23 mouse cellular contexts compared by ENCODE assay signal in the genomic region with DNA sequence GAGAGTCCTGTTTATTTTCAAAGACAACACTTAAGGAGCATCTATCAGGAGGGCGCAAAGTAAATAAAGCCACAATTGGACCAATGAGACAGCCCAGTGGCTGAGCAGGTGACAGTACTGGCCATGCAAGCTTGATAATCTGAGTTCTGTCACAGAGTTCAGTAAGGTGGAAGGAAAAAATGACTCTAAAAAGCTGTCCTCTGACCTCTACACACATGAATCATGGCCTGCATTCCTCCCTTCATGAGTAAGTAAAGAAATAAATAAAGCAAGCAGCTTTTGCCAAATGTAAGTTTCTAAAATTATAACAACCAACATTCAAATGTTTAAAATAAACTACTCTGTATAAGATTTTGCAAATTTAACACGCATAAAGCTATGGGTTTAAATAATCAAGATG.
"Had no signal": no experiment of that assay in that cellular context is flagged by ENCODE, and none has a peak within 500 bp of the region (broad histone marks: within the 10 kb centered on the region; RNA-seq: fewer than 3 reads in every experiment).

No protein-coding gene starts in this region.

- H3K4me2 ChIP-seq: lung, embryonic 15.5 days; midbrain, embryonic 12.5 days; neural tube, embryonic 13.5 days; neural tube, embryonic 15.5 days; stomach, embryonic 15.5 days had no signal

- H3K9ac ChIP-seq: liver, embryonic 14.5 days; lung, embryonic 15.5 days; midbrain, embryonic 12.5 days; neural tube, embryonic 13.5 days; neural tube, embryonic 15.5 days; stomach, embryonic 15.5 days had no signal

- H3K36me3 ChIP-seq: lung, embryonic 15.5 days; neural tube, embryonic 15.5 days; stomach, embryonic 15.5 days had no signal

- DNase-seq: lung, adult 2 months; lung, postnatal 14 days; lung, postnatal 36 days; midbrain, embryonic 14.5 days; retina, postnatal 1 day; right cerebral cortex, adult 18-20 months; right cerebral cortex, postnatal 14 days; thymus, adult 18-20 months; thymus, postnatal 14 days; thymus, postnatal 36 days had no signal

- H3K9me3 ChIP-seq: lung, embryonic 15.5 days; midbrain, embryonic 12.5 days; neural tube, embryonic 13.5 days; neural tube, embryonic 15.5 days; stomach, embryonic 15.5 days had no signal

- H3K27me3 ChIP-seq: lung, embryonic 15.5 days; megakaryocyte, embryonic 14.5 days; midbrain, embryonic 12.5 days; neural tube, embryonic 13.5 days; neural tube, embryonic 15.5 days; stomach, embryonic 15.5 days had no signal

- ATAC-seq: lung, postnatal 0 days; midbrain, embryonic 16.5 days had no signal

- H3K27ac ChIP-seq: liver, embryonic 14.5 days; lung, embryonic 15.5 days; macrophage; midbrain, embryonic 10.5 days; midbrain, embryonic 12.5 days; neural tube, embryonic 13.5 days; neural tube, embryonic 15.5 days; stomach, embryonic 15.5 days; stomach, postnatal 0 days had no signal

- H3K4me3 ChIP-seq: lung, embryonic 15.5 days; megakaryocyte, embryonic 14.5 days; midbrain, embryonic 10.5 days; midbrain, embryonic 12.5 days; myocyte; neural tube, embryonic 13.5 days; neural tube, embryonic 15.5 days; stomach, embryonic 15.5 days had no signal

- H3K4me1 ChIP-seq: lung, embryonic 15.5 days had no signal
